Mouse (Mus musculus): ENCODE measurements around the gene Sema4a.
A peak's percentile ranks its signal among the peaks of the same experiment; 100 is the strongest.

Gene Sema4a

GRCm38 (mm10) chr3:88425330-88425689, 35.7 kb downstream of the Sema4a start:
- DNase-seq: no peak

GRCm38 (mm10) chr3:88424605-88425329, 36.2 kb downstream of the Sema4a start, which contains the start of gene Slc25a44:
Slc25a44 (minus strand) TSS chr3:88425139.
- DNase-seq: peak; percentile 94

- DNase-seq: peak; percentile 41
These were observed 38.8 kb downstream of the Sema4a start for GRCm38 (mm10) chr3:88422020-88422720.

GRCm38 (mm10) chr3:88420771-88421170, 40.2 kb downstream of the Sema4a start:
- no peak for DNase-seq

- DNase-seq: no peak
These were observed 43.0 kb downstream of the Sema4a start for GRCm38 (mm10) chr3:88418016-88418415.

GRCm38 (mm10) chr3:88415668-88416067, 45.3 kb downstream of the Sema4a start:
- no peak for DNase-seq

- DNase-seq: no peak
These were observed 48.3 kb downstream of the Sema4a start for GRCm38 (mm10) chr3:88412636-88413035.

GRCm38 (mm10) chr3:88411681-88412080, 49.3 kb downstream of the Sema4a start:
- DNase-seq: no peak

- peak; percentile 42 for DNase-seq
These were observed 50.3 kb downstream of the Sema4a start for GRCm38 (mm10) chr3:88410645-88411031.

GRCm38 (mm10) chr3:88409741-88410644, 51.0 kb downstream of the Sema4a start, which contains the start of gene Pmf1:
Pmf1 (minus strand) TSS chr3:88410331.
- DNase-seq: peak; percentile 97

GRCm38 (mm10) chr3:88408953-88409352, 52.0 kb downstream of the Sema4a start:
- DNase-seq: no peak

- no peak for DNase-seq
These were observed 53.5 kb downstream of the Sema4a start for GRCm38 (mm10) chr3:88407529-88407928.

- peak; percentile 77 for DNase-seq
These were observed 53.9 kb downstream of the Sema4a start for GRCm38 (mm10) chr3:88407090-88407489.

- DNase-seq: no peak
These were observed 57.3 kb downstream of the Sema4a start for GRCm38 (mm10) chr3:88403522-88404230.

GRCm38 (mm10) chr3:88398666-88399065, 62.3 kb downstream of the Sema4a start:
- no peak for DNase-seq

GRCm38 (mm10) chr3:88395742-88396141, 65.2 kb downstream of the Sema4a start:
- DNase-seq: no peak

GRCm38 (mm10) chr3:88395288-88395687, 65.7 kb downstream of the Sema4a start:
- DNase-seq: no peak

GRCm38 (mm10) chr3:88393776-88394375, 67.1 kb downstream of the Sema4a start:
- DNase-seq: no peak

All from kidney, postnatal 10 days (tissue).